Comparison of ENCODE assay signal across 26 mouse cellular contexts in the genomic region with DNA sequence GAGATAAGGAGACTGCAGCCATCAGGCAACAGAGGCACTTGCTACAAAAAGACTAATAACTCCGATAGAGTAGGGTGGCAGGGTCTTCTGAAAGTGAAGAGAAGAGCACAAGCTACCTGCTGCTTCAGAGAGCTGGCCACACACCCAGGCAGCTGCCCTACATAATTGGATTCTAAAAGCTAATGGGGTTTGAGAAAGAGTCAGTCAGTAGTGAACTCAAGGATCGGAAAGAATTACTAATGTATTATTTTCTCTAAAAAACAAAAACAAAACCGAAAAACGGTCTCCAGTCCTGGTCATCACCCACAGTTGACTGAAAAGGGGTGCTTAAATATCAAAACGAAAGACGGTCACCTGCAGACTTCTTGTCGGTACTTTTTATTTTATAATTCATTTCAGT. TPM values are rescaled to one million over a fixed set of nuclear protein-coding genes. Genes with fewer than 3 reads are reported as not detected.
DNase-seq lines count a peak whose midpoint lies in the region; ATAC-seq lines count a peak whose summit lies in the region.
"Had no signal": no experiment of that assay in that cellular context is flagged by ENCODE, and none has a peak within 500 bp of the region (broad histone marks: within the 10 kb centered on the region; RNA-seq: fewer than 3 reads in every experiment).

No protein-coding gene starts in this region.

- intact Hi-C loops in left cerebral cortex, postnatal 25 days (cut with DNase I) = no loop called here

- peak overlapping the region; percentile 25; the same call in 1 of the 2 replicates for H3K27ac ChIP-seq in heart, embryonic 11.5 days (ENCODE audit: low read depth, low read length)
- H3K27ac ChIP-seq in heart, embryonic 15.5 days = 0 out of 2 replicates have a peak overlapping the region, but pooled peaks have one; percentile 75
- H3K27ac ChIP-seq: embryonic facial prominence, embryonic 12.5 days; embryonic facial prominence, embryonic 15.5 days; gastrocnemius, adult 2 months; hindbrain, embryonic 10.5 days; hindbrain, embryonic 13.5 days had no signal

- H3K4me1 ChIP-seq in heart, embryonic 11.5 days (ENCODE audit: control insufficient read depth, insufficient read depth, low read length) = peaks cover 42% of the 10 kb centered on the region
- H3K4me1 ChIP-seq in heart, embryonic 15.5 days (replicated peaks) = peaks cover 49% of the 10 kb centered on the region
- peaks cover 100% of the 10 kb centered on the region for H3K4me1 ChIP-seq in megakaryocyte, embryonic 14.5 days

- no peak for DNase-seq in heart, adult 11 months
- DNase-seq in heart, postnatal 4 days = no peak
- peak; percentile 60 for DNase-seq in induced T-regulatory cell, adult 2 months (ENCODE audit: low read depth)
- no peak for DNase-seq in left cerebral cortex, postnatal 25 days (ENCODE audit: low spot score in 2 of 2)
- DNase-seq: adrenal gland, adult 2 months; adrenal gland, postnatal 14 days; cerebellum, adult 11 months; cerebellum, adult 2 months; cerebellum, adult 9-11 months; cerebellum, postnatal 25 days; forebrain, postnatal 0 days; gastrocnemius, adult 2 months; gastrocnemius, postnatal 14 days; heart, adult 18-20 months had no signal

- no peak overlapping the region for H3K4me2 ChIP-seq in heart, embryonic 11.5 days
- no peak overlapping the region for H3K4me2 ChIP-seq in heart, embryonic 15.5 days
- H3K4me2 ChIP-seq: embryonic facial prominence, embryonic 12.5 days; embryonic facial prominence, embryonic 15.5 days; hindbrain, embryonic 13.5 days had no signal

- no peak overlapping the region for H3K4me3 ChIP-seq in heart, embryonic 11.5 days (ENCODE audit: low read depth, low read length)
- no peak overlapping the region for H3K4me3 ChIP-seq in heart, embryonic 15.5 days
- H3K4me3 ChIP-seq in megakaryocyte, embryonic 14.5 days (replicated peaks) = peak overlapping the region; percentile 66
- H3K4me3 ChIP-seq: embryonic facial prominence, embryonic 12.5 days; embryonic facial prominence, embryonic 15.5 days; gastrocnemius, adult 2 months; hindbrain, embryonic 10.5 days; hindbrain, embryonic 13.5 days had no signal

- no peaks in the 10 kb centered on the region for H3K36me3 ChIP-seq in heart, embryonic 11.5 days (ENCODE audit: control insufficient read depth, insufficient read depth, low read length)
- H3K36me3 ChIP-seq in heart, embryonic 15.5 days = no peaks in the 10 kb centered on the region
- peaks cover 96% of the 10 kb centered on the region for H3K36me3 ChIP-seq in megakaryocyte, embryonic 14.5 days (replicated peaks; ENCODE audit: low read length)
- H3K36me3 ChIP-seq: embryonic facial prominence, embryonic 12.5 days; embryonic facial prominence, embryonic 15.5 days; hindbrain, embryonic 10.5 days; hindbrain, embryonic 13.5 days had no signal

- H3K9me3 ChIP-seq in heart, embryonic 11.5 days (replicated peaks; ENCODE audit: control insufficient read depth, low read length) = no peaks in the 10 kb centered on the region
- H3K9me3 ChIP-seq in heart, embryonic 15.5 days (replicated peaks) = no peaks in the 10 kb centered on the region
- no peaks in the 10 kb centered on the region for H3K9me3 ChIP-seq in megakaryocyte, embryonic 14.5 days
- H3K9me3 ChIP-seq: embryonic facial prominence, embryonic 12.5 days; embryonic facial prominence, embryonic 15.5 days; hindbrain, embryonic 10.5 days; hindbrain, embryonic 13.5 days had no signal

- ATAC-seq in heart, embryonic 11.5 days (replicated peaks; ENCODE audit: insufficient number of reproducible peaks, low FRiP score, low TSS enrichment) = no peak
- ATAC-seq in heart, embryonic 15.5 days (replicated peaks; ENCODE audit: insufficient number of reproducible peaks, insufficient read depth, low FRiP score, low read depth) = no peak
- no peak for ATAC-seq in megakaryocyte, adult 5-6 weeks (ENCODE audit: poor library complexity, severe bottlenecking)
- ATAC-seq: forebrain, embryonic 14.5 days; forebrain, postnatal 0 days; hindbrain, embryonic 16.5 days; inflammation-experienced regulatory T-cells, adult 6 months; intestine, embryonic 16.5 days had no signal

- no peaks in the 10 kb centered on the region for H3K27me3 ChIP-seq in heart, embryonic 11.5 days (ENCODE audit: control insufficient read depth, insufficient read depth, low read length)
- no peaks in the 10 kb centered on the region for H3K27me3 ChIP-seq in heart, embryonic 15.5 days
- no peaks in the 10 kb centered on the region for H3K27me3 ChIP-seq in megakaryocyte, embryonic 14.5 days (replicated peaks)
- H3K27me3 ChIP-seq: embryonic facial prominence, embryonic 12.5 days; embryonic facial prominence, embryonic 15.5 days had no signal

- WGBS in heart, embryonic 11.5 days (ENCODE audit: insufficient replicate concordance) = 69% methylated on average over 7 of the region's 7 CpGs
- WGBS in heart, embryonic 15.5 days = 76% methylated on average over 7 of the region's 7 CpGs

- no peak overlapping the region for H3K9ac ChIP-seq in heart, embryonic 11.5 days (ENCODE audit: low read depth, low read length)
- H3K9ac ChIP-seq in heart, embryonic 15.5 days = no peak overlapping the region
- H3K9ac ChIP-seq: embryonic facial prominence, embryonic 12.5 days; embryonic facial prominence, embryonic 15.5 days; forebrain, postnatal 0 days; hindbrain, embryonic 13.5 days had no signal

RNA-seq across cellular contexts. Expression of a gene that starts 51.7 kb away (rescaled TPM):
- 15.2 and 15.7 TPM in 2 replicates for polyA plus RNA-seq in heart, embryonic 11.5 days (2014; fragmentation: Nextera tagmentation; extraction: Ambion mirVana)
- 6.5 and 6.8 TPM in 2 replicates for polyA plus RNA-seq in heart, embryonic 15.5 days (2015; fragmentation: Nextera tagmentation; extraction: Ambion mirVana)
- 1 to 10 TPM; 6.2 to 6.9 TPM for total RNA-seq in heart, postnatal 4 days (2021)
- polyA plus RNA-seq in megakaryocyte, embryonic 14.5 days (2012; ENCODE audit: insufficient read depth, low replicate concordance) = 85.5 and 255 TPM in 2 replicates
- total RNA-seq in megakaryocyte, adult 5-6 weeks (2015) = 21.6 and 26.5 TPM in 2 replicates
- total RNA-seq in megakaryocyte, adult 5-6 weeks (2017) = 14.8 and 15.1 TPM in 2 replicates
- 10 to 100 TPM; 23.9 to 26.1 TPM for total RNA-seq in left cerebral cortex, postnatal 25 days (2021)
